Mouse (Mus musculus) ES-Bruce4 (cell line): Measurements from ENCODE around the gene Mlxip.

Experiments
- CTCF ChIP-seq: IDR thresholded peaks from one replicate; pipeline ENCODE4 v1.8.1; 2011; ENCODE audit warnings: low read depth, low read length
- EP300 ChIP-seq: IDR thresholded peaks from 2 replicates; pipeline ENCODE4 v1.6.1; 2011; ENCODE audit warnings: low read depth, low read length; ENCODE audit not compliant: insufficient read depth
- POLR2A ChIP-seq: IDR thresholded peaks from one replicate; pipeline ENCODE4 v1.8.1; 2011; ENCODE audit warnings: low read length; ENCODE audit not compliant: insufficient read depth

DNA sequence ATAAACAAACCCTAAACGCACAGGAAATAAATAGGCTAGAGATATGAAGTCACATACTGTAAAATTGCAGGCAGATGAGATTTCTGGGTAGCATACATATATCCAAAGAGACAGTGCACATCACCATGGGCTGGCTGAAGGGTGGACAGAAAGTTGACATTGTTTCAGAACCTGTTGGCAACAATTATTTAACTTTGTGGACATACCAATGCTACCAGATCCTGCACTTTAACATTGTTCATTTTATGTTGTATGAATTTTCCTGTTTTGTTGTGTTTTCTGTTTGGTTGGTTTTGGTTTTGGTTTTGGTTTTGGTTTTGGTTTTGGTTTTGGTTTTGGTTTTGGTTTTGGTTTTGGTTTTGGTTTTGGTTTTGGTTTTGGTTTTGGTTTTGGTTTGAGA lies 70.0 kb downstream of the Mlxip start:
- TF ChIP-seq POLR2A (no peak), CTCF (no peak), EP300 (no peak)
